Mouse (Mus musculus) limb, embryonic 14.5 days (tissue): ENCODE data around the gene Slc5a2. TPM values are rescaled to one million over a fixed set of nuclear protein-coding genes. Genes with fewer than 3 reads are reported as not detected.

Experiments used
- ATAC-seq: fragments of 200-750 bp; cut with Nextera tagmentation; 2 replicates; pipeline ENCODE4 v1.8.0; 2017; ENCODE audit warnings: low read depth, moderate number of reproducible peaks, moderate TSS enrichment; ENCODE audit not compliant: low FRiP score
- DNase-seq: peaks from one replicate; pipeline ENCODE4 v3.0.0-alpha.2; 2015; ENCODE audit warnings: low spot score
- H3K27ac ChIP-seq: fragments of 300-500 bp; sonication (generic); replicated peaks from 2 replicates; pipeline ENCODE4 v1.5.1; 2014; ENCODE audit warnings: low read depth, mild to moderate bottlenecking, low read length, moderate library complexity, mixed read lengths
- H3K27me3 ChIP-seq: fragments of 300-500 bp; sonication (generic); 2 replicates; pipeline ENCODE4 v1.6.1; 2014; ENCODE audit warnings: low read length, mixed read lengths; ENCODE audit not compliant: control insufficient read depth, insufficient read depth
- H3K36me3 ChIP-seq: fragments of 300-500 bp; sonication (generic); 2 replicates; pipeline ENCODE4 v1.6.1; 2014; ENCODE audit warnings: mild to moderate bottlenecking, low read length, moderate library complexity, mixed read lengths; ENCODE audit not compliant: control insufficient read depth, insufficient read depth
- H3K4me1 ChIP-seq: fragments of 300-500 bp; sonication (generic); 2 replicates; pipeline ENCODE4 v1.6.1; 2014; ENCODE audit warnings: antibody characterized with exemption, low read length, mixed read lengths; ENCODE audit not compliant: control insufficient read depth, insufficient read depth
- H3K4me2 ChIP-seq: fragments of 300-500 bp; sonication (generic); replicated peaks from 2 replicates; pipeline ENCODE4 v1.6.1; 2014; ENCODE audit warnings: low read depth, mild to moderate bottlenecking, low read length, moderate library complexity; ENCODE audit not compliant: severe bottlenecking
- H3K4me3 ChIP-seq: fragments of 300-500 bp; sonication (generic); replicated peaks from 2 replicates; pipeline ENCODE4 v1.5.1; 2014; ENCODE audit warnings: low read length
- H3K9ac ChIP-seq: fragments of 300-500 bp; sonication (generic); 2 replicates; pipeline ENCODE4 v1.6.1; 2014; ENCODE audit warnings: mild to moderate bottlenecking, low read depth, low read length, moderate library complexity; ENCODE audit not compliant: severe bottlenecking
- H3K9me3 ChIP-seq: fragments of 300-500 bp; sonication (generic); 2 replicates; pipeline ENCODE4 v1.6.1; 2016; ENCODE audit warnings: low read length; ENCODE audit not compliant: control insufficient read depth
- POLR2A ChIP-seq: fragments of 200-500 bp; IDR thresholded peaks from 2 replicates; pipeline ENCODE4 v1.8.0; 2012; ENCODE audit warnings: inconsistent platforms, mild to moderate bottlenecking, moderate library complexity, borderline replicate concordance; ENCODE audit not compliant: insufficient read depth, insufficient read length; ENCODE audit errors: extremely low read depth
- WGBS: fragments of 180-500 bp; shearing (Covaris S2); extraction: QIAGEN DNeasy Blood & Tissue Kit; methylation state at CpG from one replicate; pipeline ENCODE4 v1.1.7; 2014; 5-methylcytosine and 5-hydroxymethylcytosine counted together
- polyA plus RNA-seq, 2 experiments: library from polyadenylated mRNA; depleted of rRNA in 1 of 2; stranded (reverse) in 1 of 2; unstranded in 1 of 2; fragments of >200 nt; fragmentation: Nextera tagmentation in 1 of 2; extraction: Ambion mirVana in 1 of 2; gene quantifications; 2 replicates each; pipeline versions ENCODE4 v1.2.1 to v1.2.3; 2012 to 2014

Slc5a2 gene
- polyA plus RNA-seq, 2 experiments, result 0.04 TPM; not detected in 1

GRCm38 (mm10) chr7:128238991-128239390 is 26.5 kb upstream of the Slc5a2 start:
- TF ChIP-seq POLR2A, result no peak
- 32% methylated on average over 4 of the region's 4 CpGs for WGBS

GRCm38 (mm10) chr7:128240131-128240784 is 25.2 kb upstream of the Slc5a2 start:
- ATAC-seq (no peak), DNase-seq (no peak)
- Histone ChIP-seq H3K27me3 (no peaks in the 10 kb centered on the region), H3K27ac (no peak overlapping the region), H3K36me3 (peaks cover 43% of the 10 kb centered on the region), H3K9ac (no peak overlapping the region), H3K4me3 (no peak overlapping the region), H3K4me1 (peaks cover 13% of the 10 kb centered on the region), H3K4me2 (no peak overlapping the region), H3K9me3 (no peaks in the 10 kb centered on the region)
- WGBS, result 93% methylated on average over 23 of the region's 27 CpGs
- no peak for TF ChIP-seq POLR2A

More at GRCm38 (mm10) chr7:128238991-128239390, 26.5 kb upstream of the Slc5a2 start:
- peaks cover 32% of the 10 kb centered on the region for H3K36me3 ChIP-seq
- DNase-seq (peak; percentile 60), ATAC-seq (no peak)
- H3K27ac ChIP-seq, result peak overlapping the region; percentile 87
- H3K4me3 ChIP-seq, result peak overlapping the region; percentile 74
- H3K9me3 ChIP-seq, result no peaks in the 10 kb centered on the region
- H3K4me1 ChIP-seq, result peaks cover 13% of the 10 kb centered on the region
- peak overlapping the region; percentile 84; the same call in 1 of the 2 replicates for H3K9ac ChIP-seq
- peak overlapping the region; percentile 72 for H3K4me2 ChIP-seq
- no peaks in the 10 kb centered on the region for H3K27me3 ChIP-seq

GRCm38 (mm10) chr7:128242331-128242730 is 23.1 kb upstream of the Slc5a2 start:
- no peak for DNase-seq
- H3K27me3 ChIP-seq, result no peaks in the 10 kb centered on the region
- H3K4me1 ChIP-seq, result peaks cover 18% of the 10 kb centered on the region
- peaks cover 39% of the 10 kb centered on the region for H3K36me3 ChIP-seq
- ATAC-seq, result no peak
- no peaks in the 10 kb centered on the region for H3K9me3 ChIP-seq
- WGBS, result 95% methylated on average over 16 of the region's 16 CpGs
- no peak overlapping the region for H3K9ac ChIP-seq
- no peak overlapping the region for H3K4me3 ChIP-seq
- TF ChIP-seq POLR2A, result no peak
- no peak overlapping the region for H3K27ac ChIP-seq
- no peak overlapping the region for H3K4me2 ChIP-seq

DNA sequence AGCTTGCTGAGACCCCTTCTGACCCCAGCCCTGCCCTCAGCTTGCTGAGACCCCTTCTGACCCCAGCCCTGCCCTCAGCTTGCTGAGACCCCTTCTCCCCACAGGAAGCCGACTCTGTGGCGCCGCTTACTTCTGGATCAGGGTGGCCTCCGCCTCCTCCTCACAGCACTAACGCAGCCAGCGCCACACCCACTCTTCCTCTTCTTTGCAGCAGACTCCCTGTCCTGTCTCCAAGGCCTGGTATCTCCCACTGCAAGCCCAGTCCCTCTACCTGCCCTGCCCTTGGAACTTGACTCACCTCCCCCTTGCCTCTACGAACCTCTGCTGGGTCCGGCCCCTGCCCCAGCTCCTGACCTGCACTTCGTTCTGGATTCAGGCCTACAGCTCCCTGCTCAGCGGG is 21.5 kb upstream of the Slc5a2 start:
- Histone ChIP-seq H3K4me3 (no peak overlapping the region), H3K4me2 (no peak overlapping the region), H3K4me1 (peaks cover 24% of the 10 kb centered on the region), H3K36me3 (peaks cover 41% of the 10 kb centered on the region), H3K9me3 (no peaks in the 10 kb centered on the region), H3K27ac (no peak overlapping the region), H3K9ac (no peak overlapping the region), H3K27me3 (no peaks in the 10 kb centered on the region)
- DNase-seq (no peak), ATAC-seq (no peak)
- WGBS, result 71% methylated on average over 10 of the region's 10 CpGs
- TF ChIP-seq POLR2A, result no peak

GRCm38 (mm10) chr7:128244410-128245025 is 20.9 kb upstream of the Slc5a2 start:
- TF ChIP-seq POLR2A, result no peak
- Histone ChIP-seq H3K4me1 (peaks cover 18% of the 10 kb centered on the region), H3K4me2 (no peak overlapping the region), H3K27ac (no peak overlapping the region), H3K9me3 (no peaks in the 10 kb centered on the region), H3K9ac (no peak overlapping the region), H3K36me3 (peaks cover 47% of the 10 kb centered on the region), H3K27me3 (no peaks in the 10 kb centered on the region), H3K4me3 (no peak overlapping the region)
- ATAC-seq, result no peak
- DNase-seq, result no peak
- WGBS, result 84% methylated on average over 18 of the region's 18 CpGs
